Mouse (Mus musculus) MEL (cell line): ENCODE data around the gene Myo10.
"Not testable (repeated sequence)": the region's sequence is repeated elsewhere in the genome, so short reads cannot be mapped to it uniquely, and the experiment has no call there.

ENCODE experiments used
- CTCF ChIP-seq, 3 experiments: IDR thresholded peaks in 2 of 3; conservative IDR thresholded peaks in 1 of 3; 2 replicates each; pipeline ENCODE4 v1.5.1; 2011 to 2012; ENCODE audit warnings: low read length in 3 of 3, low read depth in 2 of 3, mild to moderate bottlenecking in 2 of 3, improper control_type of control experiment in 1 of 3, inconsistent platforms in 1 of 3, mixed read lengths in 1 of 3, moderate library complexity in 1 of 3; ENCODE audit not compliant: control insufficient read depth in 1 of 3, insufficient read depth in 1 of 3, poor library complexity in 1 of 3, severe bottlenecking in 1 of 3
- EP300 ChIP-seq, 2 experiments: IDR thresholded peaks; 2 replicates each; pipeline ENCODE4 v1.6.1; 2011; ENCODE audit warnings: improper control_type of control experiment in 2 of 2, low read length in 2 of 2, low read depth in 1 of 2, mild to moderate bottlenecking in 1 of 2
- ETS1 ChIP-seq: IDR thresholded peaks from 2 replicates; pipeline ENCODE4 v1.6.1; 2012; ENCODE audit warnings: low read depth, mild to moderate bottlenecking, inconsistent platforms, low read length, improper control_type of control experiment, moderate library complexity
- JUND ChIP-seq: IDR thresholded peaks from 2 replicates; pipeline ENCODE4 v1.6.1; 2011; ENCODE audit warnings: low read depth, mild to moderate bottlenecking, improper control_type of control experiment, low read length
- POLR2A ChIP-seq, 2 experiments: IDR thresholded peaks; 2 replicates each; pipeline ENCODE4 v1.6.1; 2011 to 2012; ENCODE audit warnings: low read length in 2 of 2, mild to moderate bottlenecking in 2 of 2, control low read depth in 1 of 2, improper control_type of control experiment in 1 of 2, low read depth in 1 of 2, moderate library complexity in 1 of 2; ENCODE audit not compliant: control insufficient read depth in 1 of 2, insufficient read depth in 1 of 2, poor library complexity in 1 of 2
- SIN3A ChIP-seq: IDR thresholded peaks from 2 replicates; pipeline ENCODE4 v1.6.1; 2012; ENCODE audit warnings: low read length, improper control_type of control experiment, inconsistent platforms

- not testable (repeated sequence) for TF ChIP-seq POLR2A (IDR thresholded peaks at IDR 0.05; ENCODE audit: control insufficient read depth in 1 of 2, insufficient read depth in 1 of 2, low read depth in 1 of 2, low read length in 2 of 2, poor library complexity in 1 of 2); SIN3A; JUND; ETS1; CTCF (IDR thresholded peaks at IDR 0.05 in 2 of 3, conservative IDR thresholded peaks at IDR 0.05 in 1 of 3; ENCODE audit: control insufficient read depth in 1 of 3, insufficient read depth in 1 of 3, low read depth in 2 of 3, low read length in 3 of 3, poor library complexity in 1 of 3, severe bottlenecking in 1 of 3); EP300 (IDR thresholded peaks at IDR 0.05; ENCODE audit: low read depth in 1 of 2, low read length in 2 of 2)
Observed at GRCm38 (mm10) chr15:25718104-25718503, 95.8 kb downstream of the Myo10 start.
